Mouse (Mus musculus): ENCODE data around the gene Gpr135. TPM values are rescaled to one million over a fixed set of nuclear protein-coding genes. Genes with fewer than 3 reads are reported as not detected.

Gpr135 gene
- polyA plus RNA-seq, 1 experiment from 2014 or later, result 4.6 TPM

DNA sequence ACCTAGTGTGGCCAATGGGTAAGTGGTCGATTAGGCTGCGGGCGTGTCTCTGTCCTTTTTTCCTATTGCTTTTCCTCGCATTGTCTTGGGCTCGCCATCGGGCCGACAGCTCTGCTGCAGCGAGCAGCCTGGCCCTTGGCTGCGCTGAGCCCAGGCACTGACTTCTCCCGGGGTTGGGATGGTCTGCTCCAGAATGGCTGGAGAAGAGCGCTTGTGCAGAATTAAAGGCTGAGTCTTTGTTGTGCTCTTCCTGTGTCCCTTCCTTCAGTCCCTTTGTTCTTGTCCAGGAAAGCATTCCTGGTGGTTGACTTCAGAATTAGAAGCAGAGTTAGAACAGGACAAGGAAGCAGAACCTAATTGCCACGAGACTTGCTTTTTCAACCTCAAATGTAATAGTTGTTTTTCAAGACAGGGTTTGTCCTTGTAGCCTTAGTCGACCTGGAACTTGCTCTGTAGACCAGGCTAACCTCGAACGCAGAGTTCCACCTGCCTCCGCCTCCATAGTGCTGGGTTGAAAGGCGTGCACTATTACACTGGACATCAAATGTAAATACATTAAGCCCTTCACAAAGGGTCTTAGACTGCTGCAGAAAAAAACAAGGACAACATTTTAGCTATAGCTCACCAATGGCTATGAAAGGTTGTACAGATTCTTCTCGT is 15.4 kb upstream of the Gpr135 start:
- ATAC-seq (ENCODE audit: low FRiP score, low TSS enrichment), result no peak
- WGBS, result under 1% methylated on average over 18 of the region's 18 CpGs

DNA sequence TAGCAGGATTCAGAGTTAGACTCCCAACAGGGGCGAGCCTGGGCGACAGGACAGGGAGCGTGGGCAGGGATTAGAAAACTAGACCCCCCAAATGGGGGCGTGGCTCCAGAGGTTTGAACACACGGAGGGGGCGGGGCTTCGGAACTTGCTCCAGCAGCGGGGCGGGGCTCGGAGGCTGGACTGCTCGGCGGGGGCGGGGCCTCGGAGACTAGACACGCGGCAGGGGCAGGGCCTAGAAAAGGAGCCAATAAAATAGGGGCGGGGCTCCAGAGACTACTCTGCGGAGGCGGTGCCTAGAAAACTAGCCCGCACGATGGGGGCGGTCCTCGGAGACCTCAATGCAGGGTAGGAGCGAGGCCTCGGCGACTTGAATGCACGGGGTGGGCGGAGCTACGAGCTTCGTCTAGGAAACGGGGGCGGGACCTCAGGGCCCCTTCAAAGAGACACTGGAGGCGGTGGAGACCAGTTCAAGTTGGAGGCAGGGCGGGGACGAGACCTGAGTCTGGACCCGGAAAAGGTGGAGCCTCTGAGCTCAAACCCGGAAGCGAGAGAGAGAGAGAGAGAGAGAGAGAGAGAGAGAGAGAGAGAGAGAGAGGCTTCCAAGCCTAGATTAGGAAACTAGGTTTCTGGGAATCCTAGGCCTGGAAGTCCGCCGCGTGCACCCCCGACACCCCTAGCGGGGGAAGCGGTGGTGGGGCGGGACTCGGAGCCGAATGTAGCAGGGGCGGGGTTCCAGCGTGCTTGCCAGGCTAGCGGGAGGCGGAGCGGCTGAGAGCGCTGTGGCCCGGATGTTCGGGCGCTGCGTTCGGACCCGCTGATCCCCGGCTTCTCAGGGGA is 14.6 kb upstream of the Gpr135 start, which contains the start of the genes L3hypdh and Jkamp:
L3hypdh (minus strand) TSS at position 111 of the 837 bp plus-strand sequence.
Jkamp (plus strand) TSS at position 261 of the 837 bp plus-strand sequence.
- H3K36me3 ChIP-seq (ENCODE audit: control insufficient read depth, insufficient read depth, low read length), result peaks cover 9% of the 10 kb centered on the region
- WGBS, result under 1% methylated on average over 60 of the region's 60 CpGs
- no peaks in the 10 kb centered on the region for H3K9me3 ChIP-seq (ENCODE audit: control insufficient read depth, low read length)
- no peaks in the 10 kb centered on the region for H3K27me3 ChIP-seq (ENCODE audit: control insufficient read depth, insufficient read depth, low read length)
- ATAC-seq (ENCODE audit: low FRiP score, low TSS enrichment) (peak; percentile 95), DNase-seq (peak; percentile 99)
- peak within 1 kb of the TSS; percentile 92 for H3K9ac ChIP-seq (replicated peaks; ENCODE audit: low read length)
- peak within 1 kb of the TSS; percentile 78 for H3K4me3 ChIP-seq (replicated peaks; ENCODE audit: low read depth, low read length)
- H3K4me1 ChIP-seq (ENCODE audit: control insufficient read depth, insufficient read depth, low read length), result peaks cover 29% of the 10 kb centered on the region
- peak within 1 kb of the TSS; percentile 98 for H3K27ac ChIP-seq (replicated peaks; ENCODE audit: low read depth, low read length)
- H3K4me2 ChIP-seq (ENCODE audit: low read length), result peak within 1 kb of the TSS; percentile 87

More for the DNA sequence above, 15.4 kb upstream of the Gpr135 start:
- H3K4me2 ChIP-seq (ENCODE audit: low read length), result peak overlapping the region; percentile 87
- H3K36me3 ChIP-seq (ENCODE audit: control insufficient read depth, insufficient read depth, low read length), result peaks cover 15% of the 10 kb centered on the region
- H3K4me1 ChIP-seq (ENCODE audit: control insufficient read depth, insufficient read depth, low read length), result peaks cover 29% of the 10 kb centered on the region
- no peaks in the 10 kb centered on the region for H3K9me3 ChIP-seq (ENCODE audit: control insufficient read depth, low read length)
- H3K9ac ChIP-seq (replicated peaks; ENCODE audit: low read length), result peak overlapping the region; percentile 92
- DNase-seq, result no peak
- peak overlapping the region; percentile 78 for H3K4me3 ChIP-seq (replicated peaks; ENCODE audit: low read depth, low read length)
- no peaks in the 10 kb centered on the region for H3K27me3 ChIP-seq (ENCODE audit: control insufficient read depth, insufficient read depth, low read length)
- H3K27ac ChIP-seq (replicated peaks; ENCODE audit: low read depth, low read length), result peak overlapping the region; percentile 98

DNA sequence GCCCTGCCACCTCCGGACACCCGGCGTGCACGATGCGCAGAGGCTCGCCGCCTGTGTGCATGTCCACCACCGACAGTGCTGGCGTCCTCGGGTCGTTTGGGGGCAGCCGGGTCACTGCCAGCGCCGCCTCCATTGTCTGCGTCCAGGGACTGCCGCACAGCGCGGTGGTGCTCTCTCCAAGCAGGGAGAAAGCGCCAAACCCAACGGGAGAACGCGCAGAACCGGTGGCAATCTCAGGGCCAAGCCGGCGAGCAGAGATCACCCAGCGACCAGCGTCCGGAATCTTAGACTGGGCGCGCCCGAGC is 14.1 kb upstream of the Gpr135 start:
- Histone ChIP-seq H3K4me1 (ENCODE audit: control insufficient read depth, insufficient read depth, low read length) (peaks cover 29% of the 10 kb centered on the region), H3K27me3 (ENCODE audit: control insufficient read depth, insufficient read depth, low read length) (no peaks in the 10 kb centered on the region), H3K36me3 (ENCODE audit: control insufficient read depth, insufficient read depth, low read length) (peaks cover 3% of the 10 kb centered on the region), H3K4me3 (replicated peaks; ENCODE audit: low read depth, low read length) (peak overlapping the region; percentile 78), H3K27ac (replicated peaks; ENCODE audit: low read depth, low read length) (peak overlapping the region; percentile 98), H3K9ac (replicated peaks; ENCODE audit: low read length) (peak overlapping the region; percentile 92), H3K4me2 (ENCODE audit: low read length) (peak overlapping the region; percentile 87), H3K9me3 (ENCODE audit: control insufficient read depth, low read length) (no peaks in the 10 kb centered on the region)
- DNase-seq (no peak), ATAC-seq (ENCODE audit: low FRiP score, low TSS enrichment) (peak; percentile 47; the same call in 1 of the 2 replicates)
- under 1% methylated on average over 31 of the region's 31 CpGs for WGBS

DNA sequence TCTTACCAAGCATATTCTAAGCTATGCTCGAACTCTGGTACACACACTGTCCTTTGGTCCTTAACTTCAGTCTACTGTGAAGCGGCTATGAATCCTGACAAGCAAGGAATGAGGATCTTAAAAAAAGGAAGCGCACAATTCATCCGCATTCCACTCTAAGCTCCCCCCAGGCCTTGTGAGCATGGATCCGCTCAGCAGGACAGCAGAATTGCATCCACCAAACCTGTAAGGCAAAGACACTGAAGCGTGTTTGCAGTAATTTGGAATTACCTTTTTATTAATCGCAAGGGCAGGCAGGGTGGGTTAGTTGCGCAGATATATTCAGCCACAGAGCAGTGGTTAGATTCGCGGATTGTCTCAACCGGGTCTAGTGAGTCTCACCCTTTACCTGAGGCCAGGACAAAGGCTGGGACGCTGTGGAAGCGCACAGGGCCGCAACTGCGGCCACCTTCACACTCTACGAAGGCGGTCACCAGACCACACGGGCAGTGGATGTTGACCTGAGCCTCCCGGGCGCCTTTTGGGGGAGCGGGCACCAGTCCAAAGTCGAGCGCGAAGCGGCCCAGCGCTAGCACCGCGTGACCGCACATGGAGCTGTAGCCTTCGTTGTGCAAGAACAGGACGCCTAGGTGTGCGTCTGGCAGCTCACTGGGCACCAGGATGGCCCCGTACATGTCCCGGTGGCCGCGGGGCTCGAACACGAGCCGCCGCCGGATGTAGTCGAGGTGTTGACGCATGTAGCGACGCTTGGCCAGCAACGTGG is 13.5 kb upstream of the Gpr135 start:
- Histone ChIP-seq H3K4me2 (ENCODE audit: low read length) (peak overlapping the region; percentile 87), H3K9me3 (ENCODE audit: control insufficient read depth, low read length) (no peaks in the 10 kb centered on the region), H3K9ac (replicated peaks; ENCODE audit: low read length) (peak overlapping the region; percentile 92), H3K4me3 (replicated peaks; ENCODE audit: low read depth, low read length) (peak overlapping the region; percentile 78), H3K4me1 (ENCODE audit: control insufficient read depth, insufficient read depth, low read length) (peaks cover 29% of the 10 kb centered on the region), H3K36me3 (ENCODE audit: control insufficient read depth, insufficient read depth, low read length) (no peaks in the 10 kb centered on the region), H3K27ac (replicated peaks; ENCODE audit: low read depth, low read length) (peak overlapping the region; percentile 98), H3K27me3 (ENCODE audit: control insufficient read depth, insufficient read depth, low read length) (no peaks in the 10 kb centered on the region)
- peak; percentile 5 for ATAC-seq (ENCODE audit: low FRiP score, low TSS enrichment)
- peak; percentile 65 for DNase-seq
- WGBS, result 3% methylated on average over 46 of the region's 46 CpGs

DNA sequence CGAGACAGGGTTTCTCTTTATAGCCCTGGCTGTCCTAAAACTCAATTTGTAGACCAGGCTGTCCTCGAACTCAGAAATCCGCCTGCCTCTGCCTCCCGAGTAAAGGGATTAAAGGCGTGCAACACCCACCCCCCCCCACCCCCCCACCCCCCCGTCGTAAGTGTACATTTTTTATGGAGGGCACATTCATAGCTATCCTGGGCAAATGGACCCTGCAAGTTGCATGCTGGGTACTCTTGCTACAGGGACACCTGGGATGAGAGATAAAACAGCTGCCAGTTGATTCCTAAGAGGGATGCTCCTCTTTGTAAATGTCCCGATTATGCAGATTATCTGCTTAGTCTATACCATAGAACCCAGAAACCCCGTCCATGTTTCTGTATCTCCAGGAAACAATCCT is 12.3 kb upstream of the Gpr135 start:
- ATAC-seq (ENCODE audit: low FRiP score, low TSS enrichment) (no peak), DNase-seq (no peak)
- 83% methylated on average over 9 of the region's 9 CpGs for WGBS
- Histone ChIP-seq H3K4me2 (ENCODE audit: low read length) (no peak overlapping the region), H3K27ac (replicated peaks; ENCODE audit: low read depth, low read length) (no peak overlapping the region), H3K9ac (replicated peaks; ENCODE audit: low read length) (no peak overlapping the region), H3K4me1 (ENCODE audit: control insufficient read depth, insufficient read depth, low read length) (peaks cover 24% of the 10 kb centered on the region), H3K36me3 (ENCODE audit: control insufficient read depth, insufficient read depth, low read length) (no peaks in the 10 kb centered on the region), H3K4me3 (replicated peaks; ENCODE audit: low read depth, low read length) (no peak overlapping the region), H3K9me3 (ENCODE audit: control insufficient read depth, low read length) (no peaks in the 10 kb centered on the region), H3K27me3 (ENCODE audit: control insufficient read depth, insufficient read depth, low read length) (no peaks in the 10 kb centered on the region)

DNA sequence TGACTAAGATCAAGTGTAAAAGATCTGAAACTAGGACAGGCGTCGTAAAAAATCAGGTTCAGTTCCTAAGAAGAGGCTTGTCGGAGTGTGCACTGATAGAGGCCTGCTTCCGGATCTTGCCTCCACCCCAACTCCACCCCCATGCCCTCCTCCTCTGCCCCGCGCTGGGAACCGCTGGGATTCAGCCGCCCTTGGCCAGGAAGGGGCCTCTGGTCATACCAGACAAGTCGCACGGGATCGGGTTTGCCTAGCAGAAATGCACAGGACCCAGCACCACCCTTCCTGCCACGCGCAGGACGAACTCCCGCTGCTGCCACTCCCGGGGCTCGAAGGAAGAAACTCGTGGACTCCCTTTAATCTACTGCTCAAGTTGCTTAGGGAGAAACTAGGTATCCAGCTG is 11.4 kb upstream of the Gpr135 start:
- ATAC-seq (ENCODE audit: low FRiP score, low TSS enrichment), result no peak
- H3K4me3 ChIP-seq (replicated peaks; ENCODE audit: low read depth, low read length), result no peak overlapping the region

DNA sequence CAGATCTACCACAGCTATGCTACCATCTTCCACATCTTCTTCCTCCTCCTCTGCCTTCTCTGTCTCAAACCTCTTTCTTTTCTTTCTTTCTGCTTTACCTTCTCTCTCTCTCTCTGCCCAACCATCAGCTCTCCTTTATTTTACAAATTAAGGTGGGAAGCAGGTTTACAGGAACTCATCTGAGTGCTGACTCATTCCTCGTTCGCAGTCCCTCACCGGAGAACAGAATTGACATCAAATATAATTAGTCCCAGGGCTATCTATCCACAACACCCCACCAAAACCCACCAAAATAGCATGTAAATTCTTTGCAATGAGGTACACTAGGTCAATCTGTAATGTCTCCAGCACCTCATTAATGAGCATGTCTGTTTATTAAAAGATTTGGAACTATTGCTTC is 11.0 kb upstream of the Gpr135 start:
- Histone ChIP-seq H3K36me3 (ENCODE audit: control insufficient read depth, insufficient read depth, low read length) (no peaks in the 10 kb centered on the region), H3K27me3 (ENCODE audit: control insufficient read depth, insufficient read depth, low read length) (no peaks in the 10 kb centered on the region), H3K27ac (replicated peaks; ENCODE audit: low read depth, low read length) (no peak overlapping the region), H3K4me2 (ENCODE audit: low read length) (peak overlapping the region; percentile 16; the same call in 1 of the 2 replicates), H3K9me3 (ENCODE audit: control insufficient read depth, low read length) (no peaks in the 10 kb centered on the region), H3K4me1 (ENCODE audit: control insufficient read depth, insufficient read depth, low read length) (peaks cover 11% of the 10 kb centered on the region; the same call in 1 of the 2 replicates), H3K4me3 (replicated peaks; ENCODE audit: low read depth, low read length) (no peak overlapping the region), H3K9ac (replicated peaks; ENCODE audit: low read length) (no peak overlapping the region)
- no peak for DNase-seq
- 72% methylated on average over 3 of the region's 3 CpGs for WGBS
- no peak for ATAC-seq (ENCODE audit: low FRiP score, low TSS enrichment)

More for the DNA sequence above, 11.4 kb upstream of the Gpr135 start:
- Histone ChIP-seq H3K4me1 (ENCODE audit: control insufficient read depth, insufficient read depth, low read length) (peaks cover 15% of the 10 kb centered on the region), H3K27me3 (ENCODE audit: control insufficient read depth, insufficient read depth, low read length) (no peaks in the 10 kb centered on the region), H3K36me3 (ENCODE audit: control insufficient read depth, insufficient read depth, low read length) (no peaks in the 10 kb centered on the region), H3K4me2 (ENCODE audit: low read length) (peak overlapping the region; percentile 16), H3K27ac (replicated peaks; ENCODE audit: low read depth, low read length) (no peak overlapping the region), H3K9me3 (ENCODE audit: control insufficient read depth, low read length) (no peaks in the 10 kb centered on the region), H3K9ac (replicated peaks; ENCODE audit: low read length) (no peak overlapping the region)
- DNase-seq, result no peak
- WGBS, result 33% methylated on average over 18 of the region's 18 CpGs

DNA sequence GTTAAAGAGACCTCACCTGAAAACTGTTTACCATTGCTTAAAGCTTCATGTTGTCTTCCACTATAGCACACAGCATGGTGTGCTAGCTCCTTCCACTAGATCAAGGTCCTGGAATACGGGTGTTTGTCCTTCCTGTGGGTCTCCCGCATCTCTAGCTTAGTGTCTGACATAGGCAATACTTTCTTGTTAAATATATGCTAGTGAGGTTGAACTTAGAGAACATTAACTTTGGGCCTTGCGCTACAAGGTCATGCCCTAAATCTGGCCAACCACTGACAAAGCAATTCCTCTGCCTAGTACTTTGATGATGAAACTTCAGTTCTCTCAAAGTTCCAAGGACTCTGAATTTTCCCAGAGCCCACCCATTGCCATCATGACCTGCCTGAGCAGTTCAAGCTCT is 7.3 kb upstream of the Gpr135 start:
- H3K4me1 ChIP-seq (ENCODE audit: control insufficient read depth, insufficient read depth, low read length), result 0 out of 2 replicates have a peak, but pooled peaks cover 8% of the 10 kb centered on the region
- H3K9me3 ChIP-seq (ENCODE audit: control insufficient read depth, low read length), result no peaks in the 10 kb centered on the region
- no peak overlapping the region for H3K4me2 ChIP-seq (ENCODE audit: low read length)
- no peak overlapping the region for H3K27ac ChIP-seq (replicated peaks; ENCODE audit: low read depth, low read length)
- DNase-seq (no peak), ATAC-seq (ENCODE audit: low FRiP score, low TSS enrichment) (no peak)
- H3K36me3 ChIP-seq (ENCODE audit: control insufficient read depth, insufficient read depth, low read length), result peaks cover 6% of the 10 kb centered on the region; the same call in 1 of the 2 replicates
- H3K4me3 ChIP-seq (replicated peaks; ENCODE audit: low read depth, low read length), result no peak overlapping the region
- H3K9ac ChIP-seq (replicated peaks; ENCODE audit: low read length), result no peak overlapping the region
- H3K27me3 ChIP-seq (ENCODE audit: control insufficient read depth, insufficient read depth, low read length), result no peaks in the 10 kb centered on the region
- 95% methylated on average over 3 of the region's 3 CpGs for WGBS
